23 mouse cellular contexts compared by ENCODE assay signal in genomic region chr1:34808445-34808844, GRCm38 (mm10). TPM values are rescaled to one million over a fixed set of nuclear protein-coding genes. Genes with fewer than 3 reads are reported as not detected.
DNase-seq lines count a peak whose midpoint lies in the region; ATAC-seq and TF ChIP-seq lines count a peak whose summit lies in the region.
"Had no signal": no experiment of that assay in that cellular context is flagged by ENCODE, and none has a peak within 500 bp of the region (broad histone marks: within the 10 kb centered on the region; RNA-seq: fewer than 3 reads in every experiment).

No protein-coding gene starts in this region.

- no peak overlapping the region for H3K4me3 ChIP-seq in kidney, adult 2 months (ENCODE audit: insufficient read depth, low read depth, low read length)
- no peak overlapping the region for H3K4me3 ChIP-seq in kidney, embryonic 16.5 days (ENCODE audit: low read length)
- no peak overlapping the region for H3K4me3 ChIP-seq in midbrain, postnatal 0 days (ENCODE audit: low read depth, low read length)
- H3K4me3 ChIP-seq: embryonic facial prominence, embryonic 10.5 days; heart, embryonic 12.5 days; limb, embryonic 10.5 days; myocyte; neural tube, embryonic 13.5 days had no signal

- no peak for TF ChIP-seq POLR2A in kidney, adult 2 months (IDR thresholded peaks at IDR 0.05; ENCODE audit: low read depth, low read length)

- no peak overlapping the region for H3K9ac ChIP-seq in kidney, embryonic 16.5 days (replicated peaks; ENCODE audit: low read length)
- no peak overlapping the region for H3K9ac ChIP-seq in midbrain, postnatal 0 days (replicated peaks; ENCODE audit: low read length, poor library complexity, severe bottlenecking)
- H3K9ac ChIP-seq: heart, embryonic 12.5 days; neural tube, embryonic 13.5 days had no signal

- ATAC-seq in cerebellum, adult (ENCODE audit: insufficient number of reproducible peaks, low FRiP score, low TSS enrichment): no peak
- ATAC-seq in kidney, embryonic 16.5 days (ENCODE audit: low FRiP score, low TSS enrichment): no peak
- no peak for ATAC-seq in midbrain, postnatal 0 days (ENCODE audit: low FRiP score)
- ATAC-seq: forebrain, embryonic 16.5 days had no signal

- H3K4me2 ChIP-seq in kidney, embryonic 16.5 days (replicated peaks; ENCODE audit: low read depth, low read length): no peak overlapping the region
- H3K4me2 ChIP-seq in midbrain, postnatal 0 days (ENCODE audit: low read depth, low read length, poor library complexity, severe bottlenecking): no peak overlapping the region
- H3K4me2 ChIP-seq: heart, embryonic 12.5 days; neural tube, embryonic 13.5 days had no signal

- H3K9me3 ChIP-seq in kidney, embryonic 16.5 days (ENCODE audit: low read length): no peaks in the 10 kb centered on the region
- no peaks in the 10 kb centered on the region for H3K9me3 ChIP-seq in midbrain, postnatal 0 days (ENCODE audit: low read length)
- H3K9me3 ChIP-seq: embryonic facial prominence, embryonic 10.5 days; heart, embryonic 12.5 days; limb, embryonic 10.5 days; neural tube, embryonic 13.5 days had no signal

- H3K27me3 ChIP-seq in kidney, adult 2 months (replicated peaks; ENCODE audit: control insufficient read depth, insufficient read depth, low read length): no peaks in the 10 kb centered on the region
- no peaks in the 10 kb centered on the region for H3K27me3 ChIP-seq in kidney, embryonic 16.5 days (ENCODE audit: insufficient read depth, low read length)
- no peaks in the 10 kb centered on the region for H3K27me3 ChIP-seq in midbrain, postnatal 0 days (ENCODE audit: insufficient read depth, low read length)
- H3K27me3 ChIP-seq: heart, embryonic 12.5 days; neural tube, embryonic 13.5 days had no signal

- TF ChIP-seq CTCF in kidney, adult 2 months (conservative IDR thresholded peaks at IDR 0.05; ENCODE audit: insufficient read depth, insufficient read length, low read depth, low read length): no peak
- no peak for TF ChIP-seq CTCF in midbrain, postnatal 0 days (IDR thresholded peaks at IDR 0.05)

- no peaks in the 10 kb centered on the region for H3K4me1 ChIP-seq in kidney, adult 2 months (ENCODE audit: control insufficient read depth, insufficient read depth, low read length)
- H3K4me1 ChIP-seq in kidney, embryonic 16.5 days (ENCODE audit: insufficient read depth, low read length): no peaks in the 10 kb centered on the region
- no peaks in the 10 kb centered on the region for H3K4me1 ChIP-seq in midbrain, postnatal 0 days (ENCODE audit: insufficient read depth, low read length)

- peak; percentile 46 for DNase-seq in cerebellum, adult 11 months
- peak; percentile 67 for DNase-seq in kidney, adult 2 months
- DNase-seq in cerebellum, adult 9-10 months: peak; percentile 61
- peak; percentile 14 for DNase-seq in kidney, postnatal 14 days
- no peak for DNase-seq in midbrain, postnatal 0 days (ENCODE audit: low spot score)
- no peak for DNase-seq in adrenal gland, postnatal 10 days
- DNase-seq: adrenal gland, postnatal 25 days; gastrocnemius, postnatal 14 days; heart, adult 11 months; heart, postnatal 10 days; lung, postnatal 4 days; midbrain, embryonic 14.5 days; retina, postnatal 1 day; right cerebral cortex, postnatal 25 days; spleen, adult 18-20 months had no signal

- H3K27ac ChIP-seq in kidney, adult 2 months (ENCODE audit: insufficient read depth, low read depth, low read length): no peak overlapping the region
- no peak overlapping the region for H3K27ac ChIP-seq in kidney, embryonic 16.5 days (ENCODE audit: low read length)
- H3K27ac ChIP-seq in midbrain, postnatal 0 days (ENCODE audit: low read depth, low read length): no peak overlapping the region
- H3K27ac ChIP-seq: embryonic facial prominence, embryonic 10.5 days; limb, embryonic 10.5 days; neural tube, embryonic 13.5 days had no signal

- WGBS in kidney, adult 2 months: 69% methylated on average over 8 of the region's 8 CpGs
- 87% methylated on average over 8 of the region's 8 CpGs for WGBS in kidney, embryonic 16.5 days
- WGBS in midbrain, postnatal 0 days: 94% methylated on average over 8 of the region's 8 CpGs

- H3K36me3 ChIP-seq in kidney, adult 2 months (ENCODE audit: control insufficient read depth, insufficient read depth, low read length): no peaks in the 10 kb centered on the region
- H3K36me3 ChIP-seq in kidney, embryonic 16.5 days (ENCODE audit: insufficient read depth, low read length): peaks cover 27% of the 10 kb centered on the region; the same call in 1 of the 2 replicates
- peaks cover 56% of the 10 kb centered on the region for H3K36me3 ChIP-seq in midbrain, postnatal 0 days (ENCODE audit: insufficient read depth, low read length)

RNA-seq across cellular contexts. Expression of gene Fam168b, which starts 34.4 kb away (rescaled TPM):
- polyA plus RNA-seq in kidney, adult 2 months (2012; rRNA removed): 236 and 254 TPM in 2 replicates
- 69.1 and 83.2 TPM in 2 replicates for polyA plus RNA-seq in kidney, embryonic 16.5 days (2015; fragmentation: Nextera tagmentation; extraction: Ambion mirVana)
- total RNA-seq in midbrain, postnatal 0 days (2014; rRNA removed): 319 and 542 TPM in 2 replicates
- polyA plus RNA-seq in midbrain, postnatal 0 days (2015; fragmentation: Nextera tagmentation; extraction: Ambion mirVana): 94.3 and 95.9 TPM in 2 replicates
- 100 to 1,000 TPM; 115 to 121 TPM for total RNA-seq in adrenal gland, postnatal 10 days (2021)

RNA-seq across cellular contexts. Expression of gene Plekhb2, which starts 41.3 kb away (rescaled TPM):
- 195 and 227 TPM in 2 replicates for polyA plus RNA-seq in kidney, adult 2 months (2012; rRNA removed)
- 53.2 and 58.0 TPM in 2 replicates for polyA plus RNA-seq in kidney, embryonic 16.5 days (2015; fragmentation: Nextera tagmentation; extraction: Ambion mirVana)
- 83.3 and 97.3 TPM in 2 replicates for total RNA-seq in midbrain, postnatal 0 days (2014; rRNA removed)
- 85.1 and 93.1 TPM in 2 replicates for polyA plus RNA-seq in midbrain, postnatal 0 days (2015; fragmentation: Nextera tagmentation; extraction: Ambion mirVana)
- total RNA-seq in adrenal gland, postnatal 10 days (2021): 10 to 100 TPM; 79.0 to 92.5 TPM

Comparison
In these comparisons a context has a peak if more than half of its experiments do, and no peak if none do; other contexts are left out.
1. DNase-seq: peak in cerebellum, adult 11 months (single experiment), kidney, adult 2 months (single experiment), cerebellum, adult 9-10 months (single experiment) and kidney, postnatal 14 days (single experiment); none in midbrain, postnatal 0 days (single experiment) and adrenal gland, postnatal 10 days (single experiment).